Mouse (Mus musculus) MN1 (cell line): ENCODE measurements around the gene Uspl1.

ENCODE experiments used
- DNase-seq: peaks from one replicate; pipeline ENCODE4 v3.0.0-alpha.2; 2016; ENCODE audit warnings: low spot score

Uspl1 gene

DNA sequence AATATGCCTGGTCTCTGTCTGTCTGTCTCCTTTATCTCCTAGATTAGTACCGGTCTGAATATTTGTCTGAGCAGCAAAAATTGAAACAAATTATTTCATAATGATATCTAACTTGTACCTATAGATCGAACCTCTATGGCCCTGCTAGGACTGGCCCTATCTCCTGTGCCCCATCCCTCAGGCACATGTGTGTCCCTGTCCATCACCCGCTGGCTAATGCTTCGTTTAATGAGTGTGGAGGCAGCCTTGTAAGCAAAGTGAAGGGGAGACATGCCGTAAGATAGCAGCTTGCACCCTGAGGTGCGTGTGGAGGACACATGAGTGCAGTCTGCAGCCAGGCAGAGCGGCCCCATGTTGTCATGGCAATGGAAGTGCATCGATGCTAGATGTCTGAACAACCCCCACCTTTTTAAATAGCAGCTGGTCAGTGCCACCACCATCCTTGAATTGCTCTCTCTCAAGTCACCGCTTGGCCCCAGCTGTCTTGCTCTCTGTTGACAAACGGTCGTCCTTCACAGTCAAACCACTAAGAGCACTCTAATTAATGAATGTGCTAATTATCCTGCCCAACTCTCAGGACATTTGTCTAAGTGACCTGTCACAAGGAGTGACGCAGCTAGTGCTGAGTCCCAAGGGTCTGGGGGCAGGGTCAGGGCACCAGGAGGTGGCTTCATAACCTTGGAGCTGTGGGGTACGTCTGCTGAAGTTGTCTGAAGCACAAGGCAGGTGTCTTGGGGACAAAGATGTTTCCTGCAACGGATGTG is 73.5 kb downstream of the Uspl1 start:
- no peak for DNase-seq

GRCm38 (mm10) chr5:149259093-149259492 is 74.9 kb downstream of the Uspl1 start:
- DNase-seq: no peak

DNA sequence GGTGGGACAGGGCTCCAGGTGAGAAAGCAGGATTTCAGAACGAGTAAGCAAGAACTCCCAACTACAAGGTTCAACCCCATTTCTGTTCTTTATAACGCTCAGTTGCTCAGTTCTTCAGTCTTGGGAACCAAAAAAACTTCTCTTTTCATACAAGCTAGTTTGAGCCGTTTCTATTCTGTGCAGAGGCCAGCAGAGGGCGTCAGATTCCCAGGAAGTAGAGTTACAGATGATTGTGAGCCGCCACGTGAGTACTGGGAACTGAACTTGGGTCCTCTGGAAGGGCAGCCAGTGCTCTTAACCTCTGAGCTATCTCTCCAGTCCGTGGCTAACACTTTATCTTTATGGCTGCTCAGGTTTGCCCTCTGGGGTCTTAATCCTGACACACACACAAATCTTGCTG is 77.3 kb downstream of the Uspl1 start:
- DNase-seq: no peak

GRCm38 (mm10) chr5:149261866-149262265 is 77.7 kb downstream of the Uspl1 start:
- no peak for DNase-seq

GRCm38 (mm10) chr5:149264405-149264804 is 80.3 kb downstream of the Uspl1 start, which contains the start of gene Alox5ap:
Alox5ap (plus strand) TSS chr5:149264767.
- no peak for DNase-seq

- no peak for DNase-seq
These were observed 80.7 kb downstream of the Uspl1 start for GRCm38 (mm10) chr5:149264878-149265279.
